Mouse (Mus musculus): Measurements from ENCODE around the gene Gm3029. TPM values are rescaled to one million over a fixed set of nuclear protein-coding genes. Genes with fewer than 3 reads are reported as not detected.
"Not testable (repeated sequence)": the region's sequence is repeated elsewhere in the genome, so short reads cannot be mapped to it uniquely, and the experiment has no call there.

Gene Gm3029
- total RNA-seq (2015) (not detected in 2 replicates), total RNA-seq (2017) (not detected in 2 replicates)

GRCm38 (mm10) chr14:3931456-3931855 is at the start of gene Gm3029:
TSS of gene Gm3029 (plus strand) at chr14:3931756.
- ATAC-seq (replicated peaks; ENCODE audit: poor library complexity), result not testable (repeated sequence)

- not testable (repeated sequence) for ATAC-seq (replicated peaks; ENCODE audit: poor library complexity)
Measured at GRCm38 (mm10) chr14:3883872-3884271, 47.7 kb upstream of the Gm3029 start, which contains the start of gene Gm2916. TSS of gene Gm2916 (plus strand) at chr14:3884172.

DNA sequence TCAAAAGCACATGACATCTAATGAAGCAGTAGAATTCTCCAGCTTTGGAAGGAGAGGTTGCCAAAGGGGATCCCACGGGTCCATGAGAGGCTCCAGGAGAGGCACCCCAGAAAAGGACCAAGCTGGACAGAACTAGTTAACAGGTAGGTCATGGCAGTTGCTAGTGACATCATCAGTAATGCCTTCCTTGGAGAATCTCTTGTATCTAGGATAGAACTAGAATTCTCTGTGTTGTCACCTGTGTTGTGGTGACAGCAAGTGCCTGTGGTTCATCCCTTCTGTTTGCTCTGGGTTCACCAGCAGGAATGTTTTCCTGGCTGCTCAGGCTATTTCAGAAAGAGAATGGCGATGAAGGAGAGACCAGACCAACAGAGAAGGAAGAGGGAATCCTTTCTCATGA is 31.7 kb downstream of the Gm3029 start, which contains the start of gene Gm3095:
Gm3095 (plus strand) TSS at position 301 of the 400 bp plus-strand sequence.
- ATAC-seq (replicated peaks; ENCODE audit: poor library complexity), result not testable (repeated sequence)

Other genes with a start within 250 kb of the Gm3029 start
- not detected in 2 replicates for gene Gm3043, start 243.0 kb upstream of the Gm3029 start, total RNA-seq (2015)
- not detected in 2 replicates for gene Gm3043, start 243.0 kb upstream of the Gm3029 start, total RNA-seq (2017)
- gene Gm3002, start 121.7 kb upstream of the Gm3029 start, total RNA-seq (2015), result not detected in 2 replicates
- not detected in 2 replicates for gene Gm3002, start 121.7 kb upstream of the Gm3029 start, total RNA-seq (2017)
- gene Gm3033, start 85.5 kb upstream of the Gm3029 start, total RNA-seq (2015), result not detected in 2 replicates
- gene Gm3033, start 85.5 kb upstream of the Gm3029 start, total RNA-seq (2017), result not detected in 2 replicates
- gene Gm2916, start 47.6 kb upstream of the Gm3029 start, total RNA-seq (2015), result not detected in 2 replicates
- gene Gm2916, start 47.6 kb upstream of the Gm3029 start, total RNA-seq (2017), result not detected in 2 replicates
- not detected in 2 replicates for gene Gm3095, start 31.8 kb downstream of the Gm3029 start, total RNA-seq (2015)
- gene Gm3095, start 31.8 kb downstream of the Gm3029 start, total RNA-seq (2017), result not detected in 2 replicates
- not detected in 2 replicates for gene Gm3099, start 66.6 kb downstream of the Gm3029 start, total RNA-seq (2015)
- not detected in 2 replicates for gene Gm3099, start 66.6 kb downstream of the Gm3029 start, total RNA-seq (2017)
- gene Gm5796, start 92.2 kb downstream of the Gm3029 start, total RNA-seq (2015), result not detected in 2 replicates
- 0.08 TPM in 1 of 2 replicates, not detected in the other for gene Gm5796, start 92.2 kb downstream of the Gm3029 start, total RNA-seq (2017)
- gene Gm3115, start 152.4 kb downstream of the Gm3029 start, total RNA-seq (2015), result not detected in 2 replicates
- gene Gm3115, start 152.4 kb downstream of the Gm3029 start, total RNA-seq (2017), result not detected in 2 replicates
- gene Gm8108, start 178.8 kb downstream of the Gm3029 start, total RNA-seq (2015), result not detected in 2 replicates
- gene Gm8108, start 178.8 kb downstream of the Gm3029 start, total RNA-seq (2017), result not detected in 2 replicates
- gene Gm3127, start 233.3 kb downstream of the Gm3029 start, total RNA-seq (2015), result not detected in 2 replicates
- not detected in 2 replicates for gene Gm3127, start 233.3 kb downstream of the Gm3029 start, total RNA-seq (2017)